In the genomic region with DNA sequence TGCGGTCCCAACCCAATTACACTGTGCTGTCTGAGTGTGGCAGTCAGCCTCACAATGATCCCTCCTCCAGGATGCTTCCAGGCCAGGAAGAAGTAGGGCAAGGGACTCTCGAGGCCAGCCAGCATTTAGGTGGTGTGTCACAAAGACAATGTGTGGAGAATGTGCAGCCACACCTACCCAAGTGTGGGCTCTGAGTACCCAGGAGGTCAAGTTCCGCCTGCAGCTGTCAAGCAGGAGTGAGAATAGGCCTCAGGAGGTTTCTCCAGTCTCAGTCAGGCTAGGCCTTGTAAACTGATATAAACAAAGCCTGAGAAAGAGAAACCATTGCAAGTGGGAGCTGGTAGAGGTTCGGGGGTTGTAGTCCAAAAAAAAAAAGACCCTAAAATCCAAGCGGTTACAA, we compare ENCODE assay signal across 18 mouse cellular contexts.
"Had no signal": no experiment of that assay in that cellular context is flagged by ENCODE, and none has a peak within 500 bp of the region (broad histone marks: within the 10 kb centered on the region; RNA-seq: fewer than 3 reads in every experiment).

No protein-coding gene starts in this region.

- H3K27me3 ChIP-seq: kidney, embryonic 15.5 days; liver, embryonic 12.5 days; liver, embryonic 15.5 days; lung, embryonic 15.5 days had no signal

- H3K4me1 ChIP-seq: liver, embryonic 12.5 days; liver, embryonic 15.5 days; lung, embryonic 15.5 days had no signal

- H3K27ac ChIP-seq: kidney, embryonic 15.5 days; liver, embryonic 12.5 days; liver, embryonic 15.5 days; lung, embryonic 15.5 days; stomach, postnatal 0 days had no signal

- H3K4me2 ChIP-seq: kidney, embryonic 15.5 days; liver, embryonic 12.5 days; liver, embryonic 15.5 days; lung, embryonic 15.5 days; midbrain, embryonic 11.5 days had no signal

- H3K36me3 ChIP-seq: kidney, embryonic 15.5 days; liver, embryonic 12.5 days; liver, embryonic 15.5 days; lung, embryonic 15.5 days had no signal

- H3K4me3 ChIP-seq: kidney, embryonic 15.5 days; liver, embryonic 12.5 days; liver, embryonic 15.5 days; lung, embryonic 15.5 days had no signal

- ATAC-seq: liver, embryonic 12.5 days had no signal

- DNase-seq: kidney, adult 8-10 months; kidney, postnatal 10 days; kidney, postnatal 36 days; liver; lung, adult 18-20 months; lung, postnatal 10 days; lung, postnatal 4 days; midbrain, embryonic 14.5 days; right cerebral cortex, postnatal 14 days; right cerebral cortex, postnatal 4 days; thymus, adult 2 months; thymus, postnatal 14 days had no signal

- H3K9me3 ChIP-seq: kidney, embryonic 15.5 days; liver, embryonic 12.5 days; liver, embryonic 15.5 days; lung, embryonic 15.5 days had no signal

- H3K9ac ChIP-seq: kidney, embryonic 15.5 days; liver, embryonic 12.5 days; liver, embryonic 15.5 days; lung, embryonic 15.5 days had no signal
